Mouse (Mus musculus) stomach, postnatal 0 days (tissue): ENCODE measurements around the gene Cenpe.

Experiments used
- CTCF ChIP-seq: IDR thresholded peaks from 2 replicates; pipeline ENCODE4 v1.5.1; 2016; ENCODE audit warnings: antibody characterized with exemption, low read depth, mild to moderate bottlenecking, moderate library complexity
- EP300 ChIP-seq: optimal IDR thresholded peaks from 2 replicates; pipeline ENCODE3; 2016; ENCODE audit warnings: antibody characterized with exemption

DNA sequence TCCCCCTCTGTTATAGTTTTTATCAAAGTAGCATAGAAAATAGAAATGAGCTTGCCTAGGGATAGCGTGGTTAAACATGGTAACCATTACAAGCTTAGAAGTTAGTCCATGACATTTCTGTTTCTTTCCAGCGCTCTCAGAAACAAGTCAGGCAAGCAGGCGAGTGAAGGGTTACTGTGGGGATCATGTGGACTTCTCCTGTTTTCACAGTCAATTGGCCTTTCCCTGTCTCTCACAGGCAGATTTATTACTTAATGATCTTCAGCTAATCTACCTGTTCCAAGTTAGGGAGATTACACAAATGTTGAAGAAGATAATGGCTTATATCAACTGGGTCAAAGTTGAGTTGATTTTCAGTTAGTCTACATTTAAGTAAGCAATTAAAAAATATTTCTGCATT is 20.1 kb downstream of the Cenpe start:
- TF ChIP-seq CTCF (no peak), EP300 (no peak)
